Mouse (Mus musculus) small intestine, adult 2 months (tissue): Measurements from ENCODE around the gene Rere.

Experiments
- CTCF ChIP-seq: fragments of 200-500 bp; IDR thresholded peaks from 2 replicates; pipeline ENCODE4 v1.5.1; 2012; ENCODE audit warnings: low read depth, mild to moderate bottlenecking, control low read depth, inconsistent platforms, low read length, moderate library complexity, mixed read lengths; ENCODE audit not compliant: insufficient replicate concordance, insufficient read length; ENCODE audit errors: extremely low read depth
- POLR2A ChIP-seq: fragments of 200-500 bp; IDR thresholded peaks from 2 replicates; pipeline ENCODE4 v1.6.1; 2012; ENCODE audit warnings: low read depth, mild to moderate bottlenecking, control low read depth, inconsistent platforms, low read length, moderate library complexity

DNA sequence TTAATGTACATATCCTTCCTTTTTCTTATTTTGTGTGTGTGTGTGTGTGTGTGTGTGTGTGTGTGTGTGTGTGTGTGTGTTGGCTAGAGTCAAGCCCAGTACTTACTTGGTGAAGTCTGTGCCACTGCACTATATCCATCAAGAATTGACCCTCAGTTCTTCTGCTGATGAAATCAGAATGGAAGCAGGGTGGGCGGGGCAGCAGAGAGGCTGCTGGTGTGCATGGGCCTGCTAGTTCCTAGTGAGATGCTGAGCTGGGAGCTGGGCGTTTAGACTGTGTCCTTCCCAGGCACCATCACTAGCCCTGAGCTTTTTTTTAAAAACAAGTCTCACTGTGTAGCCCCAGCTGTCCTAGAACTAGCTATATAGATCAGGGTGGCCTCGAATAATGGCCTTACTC lies 313.6 kb downstream of the Rere start:
- TF ChIP-seq POLR2A (no peak), CTCF (no peak)
